In genomic region chr7:126695631-126696207, GRCm38 (mm10) we compare ENCODE assay signal across 8 mouse cellular contexts. TPM values are rescaled to one million over a fixed set of nuclear protein-coding genes. Genes with fewer than 3 reads are reported as not detected.
DNase-seq lines count a peak whose midpoint lies in the region; ATAC-seq and TF ChIP-seq lines count a peak whose summit lies in the region.

TSS of gene Slx1b (minus strand) at chr7:126695784.

- no peaks in the 10 kb centered on the region for H3K27me3 ChIP-seq in megakaryocyte, embryonic 14.5 days (replicated peaks)

- DNase-seq in gastrocnemius, adult 8-10 months (ENCODE audit: low spot score in 2 of 2) = peak; percentile 87 to 93
- DNase-seq in hindlimb bud, embryonic 11.5 days (ENCODE audit: extremely low spot score, low read depth, low spot score) = peak; percentile 94
- peak; percentile 86 to 94 for DNase-seq in left cerebral cortex, adult 8-10 months (ENCODE audit: low spot score in 2 of 2)
- peak; percentile 97 to 98 for DNase-seq in right cerebral cortex, postnatal 10 days (ENCODE audit: low spot score in 2 of 2)
- DNase-seq in urinary bladder, postnatal 25 days (ENCODE audit: low spot score) = peak; percentile 87

- peaks cover 8% of the 10 kb centered on the region; the same call in 1 of the 2 replicates for H3K4me1 ChIP-seq in cortical plate, adult 2 months (ENCODE audit: control insufficient read depth, insufficient read depth, low read length)
- peaks cover 80% of the 10 kb centered on the region for H3K4me1 ChIP-seq in megakaryocyte, embryonic 14.5 days

- no peaks in the 10 kb centered on the region for H3K9me3 ChIP-seq in megakaryocyte, embryonic 14.5 days

- ATAC-seq in activated CD4-positive, CD25-positive, alpha-beta regulatory T cell, adult 4 months = peak; percentile 77

- peak; percentile 62; the same call in 1 of the 2 replicates for TF ChIP-seq POLR2A in cortical plate, adult 2 months (IDR thresholded peaks at IDR 0.05; ENCODE audit: extremely low read depth, insufficient read depth, low read length)

- TF ChIP-seq CTCF in cortical plate, adult 2 months (IDR thresholded peaks at IDR 0.05; ENCODE audit: extremely low read depth, insufficient read depth, low read length) = peak; percentile 85

- H3K36me3 ChIP-seq in megakaryocyte, embryonic 14.5 days (replicated peaks; ENCODE audit: low read length) = peaks cover 66% of the 10 kb centered on the region

- peak within 1 kb of the TSS; percentile 74 for H3K4me3 ChIP-seq in cortical plate, adult 2 months (ENCODE audit: insufficient read depth, low read length)
- H3K4me3 ChIP-seq in megakaryocyte, embryonic 14.5 days (replicated peaks) = peak within 1 kb of the TSS; percentile 96

- H3K27ac ChIP-seq in cortical plate, adult 2 months (ENCODE audit: insufficient read depth, low read length) = peak within 1 kb of the TSS; percentile 76

RNA-seq across cellular contexts. Expression of gene Slx1b, which starts in this region (rescaled TPM):
- polyA plus RNA-seq in activated CD4-positive, CD25-positive, alpha-beta regulatory T cell, adult 4 months (2017; shearing (Covaris generic)) = 10 to 100 TPM in 1 of 2 experiments, 1 to 10 TPM in 1; 9.7 to 10.0 TPM
- polyA plus RNA-seq in cortical plate, adult 2 months (2012; rRNA removed) = 31.2 and 33.8 TPM in 2 replicates
- 1 to 10 TPM; 2.3 to 2.8 (median 2.6) TPM for total RNA-seq in gastrocnemius, adult 8-10 months (2022)
- 10 to 100 TPM; 17.1 to 23.0 (median 19.6) TPM for total RNA-seq in left cerebral cortex, adult 8-10 months (2022)
- polyA plus RNA-seq in megakaryocyte, embryonic 14.5 days (2012; ENCODE audit: insufficient read depth, low replicate concordance) = 7.3 and 9.7 TPM in 2 replicates

Comparison
In these comparisons a context has a peak if more than half of its experiments do, and no peak if none do; other contexts are left out.
1. Peak in every context shown above with its lines: DNase-seq, ATAC-seq, H3K4me3 ChIP-seq and H3K27ac ChIP-seq.
2. RNA of gene Slx1b (total RNA-seq): 17.1 to 23.0 TPM in left cerebral cortex, adult 8-10 months; 2.3 to 2.8 TPM in gastrocnemius, adult 8-10 months; every median in the first group is over 4 times any median in the second.